Mouse (Mus musculus): Measurements from ENCODE around the gene Ttc32. TPM values are rescaled to one million over a fixed set of nuclear protein-coding genes. Genes with fewer than 3 reads are reported as not detected.
A peak's percentile ranks its signal among the peaks of the same experiment; 100 is the strongest.

The Ttc32 gene
- polyA plus RNA-seq (2015; fragmentation: Nextera tagmentation; extraction: Ambion mirVana) = 8.9 and 13.0 TPM in 2 replicates

GRCm38 (mm10) chr12:9029888-9030723 is at the start of gene Ttc32:
Gene Ttc32, plus strand, starts transcription at chr12:9029997.
- peak within 1 kb of the TSS; percentile 77 for H3K4me2 ChIP-seq
- peak within 1 kb of the TSS; percentile 60 for H3K4me3 ChIP-seq (replicated peaks)
- ATAC-seq (ENCODE audit: low FRiP score) = peak; percentile 97
- H3K4me1 ChIP-seq = peaks cover 9% of the 10 kb centered on the region
- peaks cover 14% of the 10 kb centered on the region for H3K36me3 ChIP-seq
- peak within 1 kb of the TSS; percentile 82 for H3K9ac ChIP-seq (replicated peaks)
- under 1% methylated on average over 69 of the region's 69 CpGs for WGBS
- H3K9me3 ChIP-seq (replicated peaks) = no peaks in the 10 kb centered on the region
- H3K27ac ChIP-seq (replicated peaks) = peak within 1 kb of the TSS; percentile 98
- H3K27me3 ChIP-seq (replicated peaks) = no peaks in the 10 kb centered on the region

GRCm38 (mm10) chr12:8993231-8993630 is 36.6 kb upstream of the Ttc32 start:
- no peaks in the 10 kb centered on the region for H3K9me3 ChIP-seq (replicated peaks)
- H3K27me3 ChIP-seq (replicated peaks) = no peaks in the 10 kb centered on the region
- no peak overlapping the region for H3K4me2 ChIP-seq
- peaks cover 11% of the 10 kb centered on the region; the same call in 1 of the 2 replicates for H3K36me3 ChIP-seq
- no peaks in the 10 kb centered on the region for H3K4me1 ChIP-seq
- no peak overlapping the region for H3K4me3 ChIP-seq (replicated peaks)
- no peak for ATAC-seq (ENCODE audit: low FRiP score)
- H3K9ac ChIP-seq (replicated peaks) = no peak overlapping the region
- WGBS = 85% methylated on average over 8 of the region's 8 CpGs
- no peak overlapping the region for H3K27ac ChIP-seq (replicated peaks)

- H3K36me3 ChIP-seq = peaks cover 11% of the 10 kb centered on the region; the same call in 1 of the 2 replicates
- H3K4me1 ChIP-seq = no peaks in the 10 kb centered on the region
- no peaks in the 10 kb centered on the region for H3K9me3 ChIP-seq (replicated peaks)
- H3K4me3 ChIP-seq (replicated peaks) = no peak overlapping the region
- H3K4me2 ChIP-seq = no peak overlapping the region
- H3K27me3 ChIP-seq (replicated peaks) = no peaks in the 10 kb centered on the region
- no peak for ATAC-seq (ENCODE audit: low FRiP score)
- 91% methylated on average over 4 of the region's 4 CpGs for WGBS
- H3K9ac ChIP-seq (replicated peaks) = no peak overlapping the region
- H3K27ac ChIP-seq (replicated peaks) = no peak overlapping the region
These were observed 31.5 kb upstream of the Ttc32 start for GRCm38 (mm10) chr12:8998318-8998717.

- Histone ChIP-seq H3K9me3 (replicated peaks) (no peaks in the 10 kb centered on the region), H3K27me3 (replicated peaks) (no peaks in the 10 kb centered on the region), H3K36me3 (peaks cover 6% of the 10 kb centered on the region; the same call in 1 of the 2 replicates), H3K27ac (replicated peaks) (no peak overlapping the region), H3K9ac (replicated peaks) (no peak overlapping the region), H3K4me3 (replicated peaks) (no peak overlapping the region), H3K4me2 (no peak overlapping the region), H3K4me1 (no peaks in the 10 kb centered on the region)
- 13% methylated on average over 5 of the region's 5 CpGs for WGBS
- ATAC-seq (ENCODE audit: low FRiP score) = peak; percentile 59; the same call in 1 of the 2 replicates
These were observed 27.7 kb upstream of the Ttc32 start for GRCm38 (mm10) chr12:9002038-9002648.

- Histone ChIP-seq H3K9me3 (replicated peaks) (no peaks in the 10 kb centered on the region), H3K9ac (replicated peaks) (no peak overlapping the region), H3K4me2 (no peak overlapping the region), H3K27ac (replicated peaks) (no peak overlapping the region), H3K4me3 (replicated peaks) (no peak overlapping the region), H3K36me3 (0 out of 2 replicates have a peak, but pooled peaks cover 2% of the 10 kb centered on the region), H3K27me3 (replicated peaks) (no peaks in the 10 kb centered on the region), H3K4me1 (no peaks in the 10 kb centered on the region)
- 61% methylated on average over 4 of the region's 4 CpGs for WGBS
- ATAC-seq (ENCODE audit: low FRiP score) = no peak
These were observed 22.7 kb upstream of the Ttc32 start for GRCm38 (mm10) chr12:9007146-9007545.

GRCm38 (mm10) chr12:9007811-9008210 is 22.0 kb upstream of the Ttc32 start:
- no peaks in the 10 kb centered on the region for H3K4me1 ChIP-seq

DNA sequence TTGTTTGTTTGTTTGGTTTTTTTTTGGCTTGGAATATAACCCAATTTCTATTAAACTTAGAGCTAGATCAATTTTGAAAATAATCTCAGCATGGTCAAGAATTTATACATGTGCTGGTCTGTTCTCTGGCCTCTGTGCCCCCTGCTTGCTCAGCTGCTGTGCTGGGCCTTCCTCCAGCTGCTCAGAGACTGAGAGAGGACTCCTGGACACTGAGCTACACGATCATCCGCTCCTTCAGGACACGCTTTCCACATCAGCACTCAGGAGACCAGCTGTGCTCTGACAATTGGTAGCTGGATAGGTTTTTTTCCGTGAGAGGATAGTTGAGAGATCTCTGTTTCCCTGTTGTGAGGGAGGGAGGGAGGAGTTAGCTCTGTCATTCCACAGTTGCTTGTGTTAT is 19.5 kb upstream of the Ttc32 start:
- 78% methylated on average over 4 of the region's 4 CpGs for WGBS
- H3K4me2 ChIP-seq = no peak overlapping the region
- H3K36me3 ChIP-seq = peaks cover 8% of the 10 kb centered on the region
- no peak overlapping the region for H3K9ac ChIP-seq (replicated peaks)
- H3K4me3 ChIP-seq (replicated peaks) = no peak overlapping the region
- H3K4me1 ChIP-seq = no peaks in the 10 kb centered on the region
- H3K9me3 ChIP-seq (replicated peaks) = no peaks in the 10 kb centered on the region
- no peak for ATAC-seq (ENCODE audit: low FRiP score)
- no peaks in the 10 kb centered on the region for H3K27me3 ChIP-seq (replicated peaks)
- H3K27ac ChIP-seq (replicated peaks) = no peak overlapping the region

More at GRCm38 (mm10) chr12:9007811-9008210, 22.0 kb upstream of the Ttc32 start:
- 93% methylated on average over 6 of the region's 6 CpGs for WGBS
- H3K9ac ChIP-seq (replicated peaks) = no peak overlapping the region
- no peak overlapping the region for H3K4me3 ChIP-seq (replicated peaks)
- no peak overlapping the region for H3K4me2 ChIP-seq
- no peak for ATAC-seq (ENCODE audit: low FRiP score)
- peaks cover 5% of the 10 kb centered on the region for H3K36me3 ChIP-seq
- no peak overlapping the region for H3K27ac ChIP-seq (replicated peaks)
- no peaks in the 10 kb centered on the region for H3K9me3 ChIP-seq (replicated peaks)
- H3K27me3 ChIP-seq (replicated peaks) = no peaks in the 10 kb centered on the region

DNA sequence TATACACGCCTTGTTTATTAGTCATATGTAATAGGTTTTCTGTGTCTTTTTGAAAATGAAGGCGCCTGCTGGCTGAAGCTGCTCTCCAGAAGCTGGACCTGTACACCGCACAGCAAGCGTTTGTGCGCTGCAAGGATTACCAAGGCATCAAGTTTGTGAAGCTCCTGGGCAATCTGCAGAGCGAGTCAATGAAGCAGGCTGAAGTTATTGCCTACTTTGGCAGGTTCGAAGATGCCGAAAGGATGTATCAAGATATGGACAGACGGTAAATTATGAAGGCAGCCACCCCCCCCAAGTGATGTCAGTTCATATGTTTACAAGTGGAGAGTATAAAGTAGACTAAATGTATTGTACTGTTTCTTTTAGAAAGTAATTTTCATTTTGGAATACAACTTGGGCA is 13.4 kb upstream of the Ttc32 start:
- H3K4me2 ChIP-seq = no peak overlapping the region
- H3K36me3 ChIP-seq = peaks cover 30% of the 10 kb centered on the region
- 96% methylated on average over 9 of the region's 9 CpGs for whole genome bisulfite sequencing
- H3K9me3 ChIP-seq (replicated peaks) = no peaks in the 10 kb centered on the region
- H3K4me3 ChIP-seq (replicated peaks) = no peak overlapping the region
- H3K9ac ChIP-seq (replicated peaks) = no peak overlapping the region
- no peaks in the 10 kb centered on the region for H3K27me3 ChIP-seq (replicated peaks)
- no peak overlapping the region for H3K27ac ChIP-seq (replicated peaks)
- ATAC-seq (ENCODE audit: low FRiP score) = no peak
- no peaks in the 10 kb centered on the region for H3K4me1 ChIP-seq

- H3K4me1 ChIP-seq = no peaks in the 10 kb centered on the region
- no peaks in the 10 kb centered on the region for H3K9me3 ChIP-seq (replicated peaks)
- no peak overlapping the region for H3K4me2 ChIP-seq
- H3K4me3 ChIP-seq (replicated peaks) = no peak overlapping the region
- peaks cover 30% of the 10 kb centered on the region for H3K36me3 ChIP-seq
- no peak for ATAC-seq (ENCODE audit: low FRiP score)
- H3K27ac ChIP-seq (replicated peaks) = no peak overlapping the region
- WGBS = 94% methylated on average over 8 of the region's 8 CpGs
- no peaks in the 10 kb centered on the region for H3K27me3 ChIP-seq (replicated peaks)
- H3K9ac ChIP-seq (replicated peaks) = no peak overlapping the region
These were observed 9.4 kb upstream of the Ttc32 start for GRCm38 (mm10) chr12:9020431-9020830.

DNA sequence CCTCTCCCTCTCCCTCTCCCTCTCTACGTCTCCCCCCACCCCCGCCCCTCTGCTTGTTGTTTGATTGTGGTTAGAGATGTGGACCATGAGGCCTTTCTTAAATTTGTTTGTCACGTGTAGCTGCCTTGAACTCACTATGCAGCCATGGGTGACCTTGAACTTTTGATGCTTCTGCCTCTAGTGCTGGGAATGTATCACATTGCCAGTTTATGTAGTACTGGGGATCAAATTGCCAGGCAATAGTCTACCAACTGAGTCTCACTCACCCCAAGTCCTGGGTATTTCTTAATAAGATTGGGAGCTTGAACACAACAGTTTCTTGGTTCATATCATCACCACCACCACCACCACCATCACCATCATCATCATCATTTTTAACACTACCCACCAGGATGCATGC is 8.8 kb upstream of the Ttc32 start:
- Histone ChIP-seq H3K4me1 (no peaks in the 10 kb centered on the region), H3K9me3 (replicated peaks) (no peaks in the 10 kb centered on the region), H3K4me3 (replicated peaks) (no peak overlapping the region), H3K36me3 (peaks cover 25% of the 10 kb centered on the region), H3K9ac (replicated peaks) (no peak overlapping the region), H3K4me2 (no peak overlapping the region), H3K27ac (replicated peaks) (no peak overlapping the region), H3K27me3 (replicated peaks) (no peaks in the 10 kb centered on the region)
- no peak for ATAC-seq (ENCODE audit: low FRiP score)
- 76% methylated on average over 3 of the region's 3 CpGs for WGBS

DNA sequence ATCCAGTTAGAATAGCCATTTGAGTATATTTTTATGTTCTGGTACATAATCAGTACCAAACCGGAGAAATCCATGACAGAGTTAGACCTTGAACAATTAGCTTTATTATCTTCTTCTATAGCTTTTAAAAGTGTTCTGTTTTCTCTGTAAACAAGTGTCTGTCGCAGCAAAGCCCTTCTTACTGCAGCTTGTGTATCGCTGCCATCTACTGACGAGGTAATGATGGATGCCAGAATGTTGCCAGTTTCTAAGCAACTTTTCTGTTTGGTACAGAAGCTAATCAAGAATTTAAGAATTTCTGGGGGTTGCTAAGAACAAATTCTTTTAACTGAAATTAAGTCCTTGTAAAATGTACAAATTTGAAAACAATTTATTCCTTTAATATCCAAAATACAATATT is 6.8 kb upstream of the Ttc32 start:
- Histone ChIP-seq H3K9ac (replicated peaks) (no peak overlapping the region), H3K27ac (replicated peaks) (no peak overlapping the region), H3K4me1 (no peaks in the 10 kb centered on the region), H3K36me3 (peaks cover 22% of the 10 kb centered on the region), H3K27me3 (replicated peaks) (no peaks in the 10 kb centered on the region), H3K4me2 (no peak overlapping the region), H3K4me3 (replicated peaks) (no peak overlapping the region), H3K9me3 (replicated peaks) (no peaks in the 10 kb centered on the region)
- no peak for ATAC-seq (ENCODE audit: low FRiP score)
- 75% methylated on average over 4 of the region's 4 CpGs for WGBS

GRCm38 (mm10) chr12:9024071-9024470 is 5.7 kb upstream of the Ttc32 start:
- Histone ChIP-seq H3K4me1 (no peaks in the 10 kb centered on the region), H3K9me3 (replicated peaks) (no peaks in the 10 kb centered on the region), H3K27ac (replicated peaks) (no peak overlapping the region), H3K4me3 (replicated peaks) (no peak overlapping the region), H3K36me3 (peaks cover 26% of the 10 kb centered on the region), H3K9ac (replicated peaks) (no peak overlapping the region), H3K27me3 (replicated peaks) (no peaks in the 10 kb centered on the region), H3K4me2 (no peak overlapping the region)
- 97% methylated on average over 14 of the region's 14 CpGs for WGBS
- no peak for ATAC-seq (ENCODE audit: low FRiP score)

Measured in neural tube, embryonic 15.5 days (tissue).